20 mouse cellular contexts compared by ENCODE assay signal in the genomic region with DNA sequence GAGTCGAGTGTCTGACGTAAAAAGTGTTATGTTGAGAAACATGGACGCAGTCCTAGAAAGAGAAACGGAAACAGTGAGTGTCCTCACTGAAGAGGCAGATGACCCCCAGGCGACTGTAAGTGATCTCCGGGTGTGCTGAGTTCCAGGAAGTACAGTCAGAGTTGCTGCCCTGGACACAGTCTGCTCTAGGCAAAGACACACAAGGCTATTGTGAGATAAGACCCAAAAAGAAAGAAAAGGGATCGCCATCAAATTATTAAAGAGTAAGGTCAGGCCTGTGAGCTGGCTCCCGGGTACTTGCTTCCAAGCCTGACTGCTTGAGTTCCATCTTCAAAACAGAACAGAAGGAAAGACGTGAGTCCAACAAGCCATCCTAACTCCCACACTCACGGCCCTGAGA. TPM values are rescaled to one million over a fixed set of nuclear protein-coding genes. Genes with fewer than 3 reads are reported as not detected.
DNase-seq lines count a peak whose midpoint lies in the region; ATAC-seq and TF ChIP-seq lines count a peak whose summit lies in the region.
"Had no signal": no experiment of that assay in that cellular context is flagged by ENCODE, and none has a peak within 500 bp of the region (broad histone marks: within the 10 kb centered on the region; RNA-seq: fewer than 3 reads in every experiment).

No protein-coding gene starts in this region.

- TF ChIP-seq EP300 in lung, postnatal 0 days (IDR thresholded peaks at IDR 0.05) = no peak
- TF ChIP-seq EP300 in ES-Bruce4 (IDR thresholded peaks at IDR 0.05; ENCODE audit: insufficient read depth, low read depth, low read length) = no peak

- no peak overlapping the region for H3K4me2 ChIP-seq in lung, postnatal 0 days (replicated peaks; ENCODE audit: low read depth, low read length)
- H3K4me2 ChIP-seq: embryonic facial prominence, embryonic 12.5 days; forebrain, embryonic 13.5 days; forebrain, embryonic 15.5 days had no signal

- no peaks in the 10 kb centered on the region for H3K36me3 ChIP-seq in lung, postnatal 0 days (ENCODE audit: insufficient read depth, low read length)
- H3K36me3 ChIP-seq in ES-Bruce4 (ENCODE audit: control insufficient read depth, insufficient read depth, low read length, poor library complexity, severe bottlenecking) = no peaks in the 10 kb centered on the region
- H3K36me3 ChIP-seq: G1E had no signal

- peak; percentile 33 for ATAC-seq in lung, postnatal 0 days
- ATAC-seq: activated CD4-positive, CD25-positive, alpha-beta regulatory T cell, adult 4 months; forebrain, embryonic 13.5 days; forebrain, embryonic 15.5 days; forebrain, postnatal 0 days; Patski had no signal

- no peak for TF ChIP-seq CTCF in lung, postnatal 0 days (IDR thresholded peaks at IDR 0.05)
- no peak for TF ChIP-seq CTCF in ES-Bruce4 (IDR thresholded peaks at IDR 0.05; ENCODE audit: low read depth, low read length)
- TF ChIP-seq CTCF in left cerebral cortex, adult 2 months (IDR thresholded peaks at IDR 0.05) = no peak

- intact Hi-C loops in left cerebral cortex, adult 2 months (cut with DNase I) = no loop called here

- no peak overlapping the region for H3K27ac ChIP-seq in lung, postnatal 0 days (ENCODE audit: low read length)
- peak overlapping the region; percentile 60; the same call in 1 of the 2 replicates for H3K27ac ChIP-seq in ES-Bruce4 (ENCODE audit: insufficient read depth, low read length)
- H3K27ac ChIP-seq in left cerebral cortex, adult 2 months = no peak overlapping the region
- H3K27ac ChIP-seq: embryonic facial prominence, embryonic 10.5 days; embryonic facial prominence, embryonic 12.5 days; forebrain, embryonic 13.5 days; forebrain, embryonic 15.5 days had no signal

- DNase-seq in lung, postnatal 0 days (ENCODE audit: low spot score) = peak; percentile 30
- no peak for DNase-seq in lung, postnatal 4 days
- no peak for DNase-seq in kidney, postnatal 4 days
- no peak for DNase-seq in left cerebral cortex, adult 2 months (ENCODE audit: extremely low spot score in 1 of 2, low spot score in 2 of 2)
- DNase-seq: cerebellum, adult 11-12 months; cerebellum, adult 2 months; cerebellum, adult 9-10 months; cerebellum, postnatal 25 days; forebrain, postnatal 0 days had no signal

- H3K4me3 ChIP-seq in lung, postnatal 0 days (ENCODE audit: low read depth, low read length) = no peak overlapping the region
- no peak overlapping the region for H3K4me3 ChIP-seq in ES-Bruce4 (ENCODE audit: low read depth, low read length)
- no peak overlapping the region for H3K4me3 ChIP-seq in left cerebral cortex, adult 2 months
- H3K4me3 ChIP-seq: embryonic facial prominence, embryonic 10.5 days; embryonic facial prominence, embryonic 12.5 days; forebrain, embryonic 13.5 days; forebrain, embryonic 15.5 days had no signal

- no peak overlapping the region for H3K9ac ChIP-seq in lung, postnatal 0 days (replicated peaks; ENCODE audit: low read depth)
- no peak overlapping the region for H3K9ac ChIP-seq in ES-Bruce4 (ENCODE audit: low read depth, poor library complexity, severe bottlenecking)
- H3K9ac ChIP-seq: embryonic facial prominence, embryonic 12.5 days; forebrain, embryonic 13.5 days; forebrain, embryonic 15.5 days; forebrain, postnatal 0 days had no signal

- no peak for TF ChIP-seq POLR2A in ES-Bruce4 (IDR thresholded peaks at IDR 0.05; ENCODE audit: insufficient read depth, low read length)

- 0 out of 2 replicates have a peak, but pooled peaks cover 3% of the 10 kb centered on the region for H3K9me3 ChIP-seq in lung, postnatal 0 days (ENCODE audit: low read length)
- H3K9me3 ChIP-seq in ES-Bruce4 (replicated peaks; ENCODE audit: control insufficient read depth, insufficient read depth, low read length, poor library complexity, severe bottlenecking) = no peaks in the 10 kb centered on the region; the same call in none of the 2 replicates
- H3K9me3 ChIP-seq: forebrain, embryonic 15.5 days had no signal

- 61% methylated on average over 10 of the region's 10 CpGs for WGBS in lung, postnatal 0 days

- H3K27me3 ChIP-seq in lung, postnatal 0 days (replicated peaks; ENCODE audit: insufficient read depth, low read length) = no peaks in the 10 kb centered on the region
- H3K27me3 ChIP-seq in ES-Bruce4 (ENCODE audit: control insufficient read depth, insufficient read depth, low read length, poor library complexity, severe bottlenecking) = no peaks in the 10 kb centered on the region
- H3K27me3 ChIP-seq: embryonic facial prominence, embryonic 12.5 days; forebrain, embryonic 13.5 days; forebrain, embryonic 15.5 days; Patski had no signal

- H3K4me1 ChIP-seq in lung, postnatal 0 days (ENCODE audit: insufficient read depth, low read depth, low read length) = no peaks in the 10 kb centered on the region
- no peaks in the 10 kb centered on the region for H3K4me1 ChIP-seq in ES-Bruce4 (ENCODE audit: control insufficient read depth, insufficient read depth, low read length)
- H3K4me1 ChIP-seq: embryonic facial prominence, embryonic 10.5 days; embryonic facial prominence, embryonic 12.5 days; forebrain, embryonic 15.5 days had no signal

RNA-seq across cellular contexts. Expression of a gene that starts 35.2 kb away (rescaled TPM):
- 0.21 TPM in 1 of 2 replicates, not detected in the other for polyA plus RNA-seq in lung, postnatal 0 days (2015; fragmentation: Nextera tagmentation; extraction: Ambion mirVana)
- not detected in 2 replicates for polyA plus RNA-seq in ES-Bruce4 (2011; ENCODE audit: insufficient read depth, insufficient read length, low read depth, missing spikeins)
- total RNA-seq in left cerebral cortex, adult 2 months (2021) = 1 to 10 TPM in 1 of 2 experiments, under 1 TPM in 1; 0.77 to 1.2 TPM
- total RNA-seq: adrenal gland, postnatal 14 days; G1E had no signal
- polyA plus RNA-seq: activated CD4-positive, CD25-positive, alpha-beta regulatory T cell, adult 4 months; C2C12; cerebellum, adult 2 months; embryonic facial prominence, embryonic 10.5 days; embryonic facial prominence, embryonic 14.5 days; G1E; Patski had no signal

RNA-seq across cellular contexts. Expression of a gene that starts 37.5 kb away (rescaled TPM):
- 44.0 and 51.4 TPM in 2 replicates for polyA plus RNA-seq in lung, postnatal 0 days (2015; fragmentation: Nextera tagmentation; extraction: Ambion mirVana)
- 605 and 625 TPM in 2 replicates for polyA plus RNA-seq in ES-Bruce4 (2011; ENCODE audit: insufficient read depth, insufficient read length, low read depth, missing spikeins)
- 100 to 1,000 TPM; 194 to 222 TPM for total RNA-seq in left cerebral cortex, adult 2 months (2021)

RNA-seq across cellular contexts. Expression of a gene that starts 37.6 kb away (rescaled TPM):
- 3.0 and 3.4 TPM in 2 replicates for polyA plus RNA-seq in lung, postnatal 0 days (2015; fragmentation: Nextera tagmentation; extraction: Ambion mirVana)
- polyA plus RNA-seq in ES-Bruce4 (2011; ENCODE audit: insufficient read depth, insufficient read length, low read depth, missing spikeins) = 1.5 TPM in 1 of 2 replicates, not detected in the other
- 1 to 10 TPM; 1.9 TPM for total RNA-seq in left cerebral cortex, adult 2 months (2021)
- polyA plus RNA-seq: activated CD4-positive, CD25-positive, alpha-beta regulatory T cell, adult 4 months had no signal

Comparison
In these comparisons a context has a peak if more than half of its experiments do, and no peak if none do; other contexts are left out.
1. RNA of a gene that starts 37.5 kb away (polyA plus RNA-seq): 605 to 625 TPM in ES-Bruce4; 44.0 to 51.4 TPM in lung, postnatal 0 days; every median in the first group is over 10 times any median in the second.